Mouse (Mus musculus) CD8-positive naive resting alpha-beta T cell, adult 2 months (primary cell): ENCODE measurements around the gene Fbxl13.
"Not testable (repeated sequence)": the region's sequence is repeated elsewhere in the genome, so short reads cannot be mapped to it uniquely, and the experiment has no call there.

Source experiments
- DNase-seq, 2 experiments: peaks; one replicate each; pipeline ENCODE4 v3.0.0; 2022; ENCODE audit warnings: low read depth in 2 of 2, low spot score in 2 of 2

The Fbxl13 gene

DNA sequence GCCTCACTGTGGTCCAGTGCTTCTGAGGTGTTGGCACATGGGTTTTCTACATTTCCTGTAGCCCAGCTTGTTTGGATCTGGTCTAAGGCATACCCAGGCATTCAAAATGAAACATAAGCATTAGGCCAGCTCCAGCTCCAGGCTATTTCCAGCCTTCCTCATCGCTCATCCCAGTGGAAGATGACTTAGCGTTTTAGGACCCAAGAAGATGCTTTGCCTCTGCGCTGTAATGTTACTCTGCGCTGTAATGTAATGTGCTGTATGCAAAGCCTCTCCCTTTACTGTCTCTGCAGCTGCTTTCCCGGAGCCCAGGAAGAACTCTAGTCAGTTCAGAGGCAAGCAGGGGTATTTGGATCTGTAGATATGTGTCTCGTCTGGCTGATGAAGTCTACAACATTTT lies 12.6 kb upstream of the Fbxl13 start:
- DNase-seq, result no peak

DNA sequence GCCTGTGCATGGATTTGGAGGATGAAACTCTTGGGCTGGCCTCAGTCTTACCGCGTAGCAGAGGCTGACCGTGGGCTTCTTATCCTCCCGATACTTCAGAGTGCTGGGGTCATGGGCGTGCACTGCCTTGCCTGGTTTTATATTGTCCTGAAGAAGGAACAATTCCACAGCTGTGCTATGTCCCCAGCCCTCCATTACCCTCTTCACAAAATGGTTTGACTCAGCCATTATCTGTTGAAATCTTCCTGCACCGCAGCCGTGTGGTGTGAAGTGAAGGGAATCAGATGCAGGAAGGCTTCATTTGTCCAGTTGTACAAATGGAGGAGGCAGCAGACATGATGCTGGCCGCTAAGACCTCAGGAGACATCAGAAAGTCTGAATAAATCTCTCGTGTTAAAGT lies 11.5 kb upstream of the Fbxl13 start:
- no peak for DNase-seq

DNA sequence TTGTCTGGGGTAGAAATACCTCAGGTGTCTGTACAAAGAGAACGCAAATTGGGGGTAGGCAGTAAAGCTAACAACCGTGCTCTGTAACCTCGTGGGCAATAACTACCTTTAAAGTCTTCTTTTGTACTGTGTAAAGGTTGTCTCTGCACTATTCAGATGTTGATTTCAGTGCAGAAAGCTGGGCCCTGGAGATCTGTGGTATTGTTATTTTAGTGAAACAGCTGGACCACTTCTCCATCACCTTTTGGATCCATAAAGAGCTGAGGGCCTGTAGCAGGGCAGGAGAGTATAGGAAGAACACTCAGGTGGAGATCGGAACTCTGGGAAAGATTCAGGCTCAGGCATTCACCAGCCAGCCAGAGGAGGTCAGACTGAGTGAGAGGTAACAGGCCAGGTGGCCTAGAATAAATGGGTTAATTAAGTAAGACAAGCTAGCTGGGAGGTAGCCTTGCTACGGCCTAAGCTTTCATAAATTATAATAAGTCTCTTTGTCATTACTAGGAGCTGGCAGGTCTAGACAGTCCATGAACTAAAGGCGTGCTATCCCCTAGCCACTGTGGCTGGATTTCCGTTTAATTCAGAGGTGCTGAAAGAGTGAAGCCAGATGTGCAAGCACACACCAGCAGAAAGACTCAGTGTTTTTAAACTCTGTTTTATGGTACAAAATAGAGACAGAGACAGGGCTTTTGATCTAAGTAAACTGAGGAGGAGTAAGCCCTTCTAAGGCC lies 6.6 kb upstream of the Fbxl13 start:
- no peak for DNase-seq

DNA sequence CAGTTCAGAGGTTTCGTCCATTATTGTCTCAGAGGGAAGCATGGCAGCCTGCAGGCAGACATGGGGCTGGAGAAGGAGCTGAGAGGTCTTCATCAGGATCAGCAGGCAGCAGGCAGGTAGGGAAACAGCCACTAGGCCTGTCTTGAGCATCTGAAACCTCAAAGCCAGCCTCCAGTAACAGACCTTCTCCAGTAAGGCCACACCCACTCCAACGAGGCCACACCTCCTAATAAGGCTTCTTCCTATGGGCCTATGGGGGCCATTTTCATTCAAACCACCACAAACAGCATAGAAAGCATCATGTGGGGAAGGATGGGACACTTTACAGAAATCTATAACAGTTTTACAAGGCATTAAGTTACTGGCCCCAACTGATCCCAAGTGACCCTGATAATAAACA lies 5.3 kb upstream of the Fbxl13 start:
- DNase-seq, result no peak

DNA sequence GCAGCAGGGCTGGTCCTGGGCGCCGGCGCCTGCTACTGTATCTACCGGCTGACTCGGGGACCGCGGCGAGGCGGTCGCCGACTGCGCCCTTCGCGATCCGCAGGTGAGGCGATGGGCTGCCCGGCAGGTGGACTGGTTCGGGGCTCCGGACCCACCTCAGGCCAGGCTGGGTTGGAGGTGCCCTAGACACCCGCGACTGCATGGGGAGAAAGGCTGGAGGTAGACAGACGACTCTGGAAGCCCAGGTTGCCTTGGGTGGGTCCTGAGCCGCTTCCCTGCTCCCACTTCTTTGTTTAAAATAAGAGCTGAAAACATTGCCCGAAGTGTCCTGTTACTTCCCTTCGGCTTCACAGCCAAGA lies 678 bp upstream of the Fbxl13 start:
- DNase-seq, result no peak

- no peak for DNase-seq
Measured at GRCm38 (mm10) chr5:21644891-21645438, 469 bp downstream of the Fbxl13 start.

- no peak for DNase-seq
Measured at GRCm38 (mm10) chr5:21643606-21644005, 1.8 kb downstream of the Fbxl13 start.

DNA sequence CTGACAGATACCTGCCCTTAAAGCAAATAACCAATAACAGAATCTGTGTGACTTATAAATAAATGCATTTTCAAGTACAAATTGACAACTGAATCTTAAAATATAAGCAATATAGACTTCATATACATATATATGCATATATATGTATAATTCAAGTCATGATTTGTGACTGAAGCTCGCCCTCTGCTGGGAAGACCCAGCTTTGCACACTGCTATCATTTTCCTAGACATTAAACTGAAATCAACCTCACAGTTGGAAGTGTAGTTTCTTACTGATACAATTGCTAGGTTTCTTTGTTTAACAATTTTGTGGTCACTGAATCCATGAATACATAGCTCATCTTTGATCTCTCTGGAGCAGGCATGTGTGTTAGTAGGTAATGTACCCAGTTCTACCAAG lies 4.5 kb downstream of the Fbxl13 start:
- DNase-seq, result peak; percentile 34 to 53

- DNase-seq, result no peak
Measured at GRCm38 (mm10) chr5:21625916-21626315, 19.5 kb downstream of the Fbxl13 start.

DNA sequence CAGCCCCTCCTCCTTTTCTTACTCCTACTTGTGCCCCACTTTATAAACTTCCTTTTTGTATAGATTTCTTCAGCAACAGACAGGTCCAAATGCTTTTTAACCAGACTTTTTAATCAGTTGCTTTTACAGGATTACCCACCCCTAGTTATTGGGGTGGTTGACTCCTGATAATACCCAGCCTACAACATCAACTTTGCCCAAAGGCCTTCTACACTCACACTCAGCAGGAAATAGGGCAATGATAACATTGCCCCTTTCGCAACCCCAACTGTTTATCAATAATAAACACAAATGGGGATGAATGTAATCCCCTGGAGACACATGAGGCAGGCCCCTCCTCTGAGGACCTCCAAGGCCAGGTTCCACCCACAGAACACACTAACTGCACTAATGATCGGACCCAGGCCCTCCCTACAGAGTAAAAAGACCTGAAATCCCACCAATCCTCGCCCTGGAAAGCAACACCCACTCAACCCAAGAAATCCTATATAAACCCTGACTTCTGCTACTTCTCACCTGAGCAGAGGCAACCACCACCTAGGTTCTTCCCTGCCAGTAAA lies 28.9 kb downstream of the Fbxl13 start:
- DNase-seq, result no peak

DNA sequence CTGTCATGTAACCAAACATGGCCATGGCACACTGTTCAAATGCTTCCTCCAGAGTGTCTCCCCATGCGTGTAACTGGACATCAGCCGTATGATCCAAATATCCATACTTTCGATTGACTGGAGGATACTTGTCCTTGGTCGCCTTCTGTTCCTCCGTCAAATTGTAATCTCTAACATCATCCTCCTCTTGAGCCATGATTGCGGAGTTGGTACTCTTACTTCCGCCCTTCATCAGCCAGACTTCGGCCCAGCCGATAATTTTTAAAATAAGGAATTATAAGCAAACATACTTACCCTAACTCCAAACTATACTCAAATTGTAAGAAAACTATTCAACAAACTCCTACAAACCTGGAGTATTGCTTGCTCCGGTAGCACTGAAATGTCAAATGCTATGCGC lies 31.1 kb downstream of the Fbxl13 start:
- not testable (repeated sequence) for DNase-seq

DNA sequence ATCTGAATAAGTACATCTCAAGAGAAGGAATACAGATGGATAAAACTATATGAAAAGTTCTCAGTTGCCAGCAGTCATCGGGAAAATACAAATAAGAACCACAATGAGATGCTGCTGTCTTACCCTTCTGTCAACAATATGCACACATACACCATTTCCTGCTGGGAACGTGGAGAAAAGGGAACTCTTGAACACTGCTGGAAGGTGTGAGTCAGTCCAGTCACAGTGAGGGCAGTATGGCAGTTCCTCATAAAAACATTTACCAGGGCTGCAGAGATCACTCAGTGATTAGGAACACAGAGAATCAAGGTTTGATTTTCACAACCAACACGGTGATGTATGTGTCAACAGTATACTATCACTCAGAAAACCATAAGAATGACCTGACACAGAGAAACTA lies 34.4 kb downstream of the Fbxl13 start:
- DNase-seq, result no peak

DNA sequence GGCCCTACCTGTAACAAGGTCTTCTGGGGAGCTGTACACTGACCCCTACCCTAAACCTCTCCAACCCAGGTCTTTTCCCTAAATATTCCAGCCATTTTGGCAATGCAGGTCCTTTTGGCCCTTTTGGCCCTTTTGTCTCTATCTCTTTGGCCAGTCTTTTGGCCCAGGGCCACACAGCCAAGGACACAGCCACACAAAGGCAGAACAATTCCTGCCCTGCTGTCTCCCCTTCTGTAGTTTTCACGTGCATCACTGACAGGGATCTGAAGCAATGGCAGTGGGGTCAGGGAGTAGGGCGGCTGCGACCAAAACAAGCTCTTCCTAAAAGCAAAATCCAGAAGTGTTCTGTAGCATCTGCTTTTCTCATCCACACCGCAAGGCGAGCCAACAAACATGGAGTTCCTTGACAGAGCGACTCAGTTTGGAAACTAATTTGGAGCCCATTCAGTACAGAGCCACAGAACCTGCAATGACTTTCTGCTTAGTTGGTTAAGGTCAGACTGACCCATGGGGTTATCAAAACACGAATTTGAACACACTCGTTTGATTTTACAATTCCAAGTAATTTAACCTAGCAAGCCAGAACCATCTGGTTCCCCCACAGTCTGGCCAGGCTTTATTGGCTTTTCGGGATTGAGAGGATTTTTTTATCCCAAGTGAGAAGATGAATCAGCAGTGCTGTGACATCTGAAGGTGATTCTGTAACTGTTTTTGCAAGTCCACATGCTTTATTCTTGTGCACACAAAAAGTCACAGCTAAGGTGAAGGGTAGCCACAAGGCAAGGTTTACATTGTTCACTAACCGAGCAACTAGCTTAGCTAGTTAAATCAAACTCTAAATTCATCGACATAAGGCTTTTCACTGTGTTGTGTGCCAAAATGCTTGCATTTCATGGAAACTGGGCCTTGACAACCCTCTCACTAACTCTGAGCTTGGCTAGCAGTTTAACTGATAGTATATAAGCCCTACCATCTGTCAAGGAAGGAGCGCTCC lies 36.8 kb downstream of the Fbxl13 start:
- DNase-seq, result no peak

DNA sequence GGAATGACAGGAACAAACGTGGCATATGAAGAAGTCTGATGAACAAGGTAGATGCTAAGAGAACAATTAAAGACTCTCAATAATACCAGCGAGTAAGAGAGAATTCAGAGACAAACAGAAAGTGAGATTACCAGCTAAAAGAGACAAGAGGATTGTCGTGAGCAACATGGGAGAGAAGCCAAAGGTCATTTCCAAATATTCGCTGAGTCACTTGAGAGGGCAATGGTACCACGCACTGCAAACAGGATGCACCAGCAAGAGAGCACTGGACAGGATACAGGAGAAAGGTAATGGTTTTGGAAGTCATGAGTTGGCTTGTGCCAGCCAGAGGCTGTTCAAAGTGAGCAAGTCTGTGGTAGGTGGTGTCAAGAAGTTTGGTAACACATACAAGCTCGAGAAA lies 39.5 kb downstream of the Fbxl13 start:
- no peak for DNase-seq

GRCm38 (mm10) chr5:21599961-21600360 lies 45.5 kb downstream of the Fbxl13 start:
- no peak for DNase-seq

GRCm38 (mm10) chr5:21599536-21599935 lies 45.9 kb downstream of the Fbxl13 start:
- not testable (repeated sequence) for DNase-seq

- DNase-seq, result no peak
Measured at GRCm38 (mm10) chr5:21593201-21593709, 52.2 kb downstream of the Fbxl13 start.

DNA sequence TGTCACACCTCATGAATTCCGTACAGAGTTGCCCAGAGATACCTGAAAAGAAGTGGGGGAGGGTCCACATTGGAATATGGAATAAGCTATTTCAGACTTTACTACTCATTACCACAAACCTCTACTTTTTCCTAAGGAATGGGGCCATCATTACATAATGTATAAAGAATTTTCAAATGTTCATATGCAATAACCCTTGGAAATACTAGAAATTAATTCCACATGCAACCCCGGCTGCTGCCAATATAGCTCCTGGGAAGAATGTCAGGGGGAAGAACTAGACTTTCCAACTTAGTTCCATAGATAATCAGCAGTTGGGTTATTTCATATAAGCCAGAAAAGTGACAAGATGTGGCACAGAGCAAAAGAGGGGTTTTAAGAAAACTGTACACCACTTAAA lies 53.3 kb downstream of the Fbxl13 start:
- no peak for DNase-seq

DNA sequence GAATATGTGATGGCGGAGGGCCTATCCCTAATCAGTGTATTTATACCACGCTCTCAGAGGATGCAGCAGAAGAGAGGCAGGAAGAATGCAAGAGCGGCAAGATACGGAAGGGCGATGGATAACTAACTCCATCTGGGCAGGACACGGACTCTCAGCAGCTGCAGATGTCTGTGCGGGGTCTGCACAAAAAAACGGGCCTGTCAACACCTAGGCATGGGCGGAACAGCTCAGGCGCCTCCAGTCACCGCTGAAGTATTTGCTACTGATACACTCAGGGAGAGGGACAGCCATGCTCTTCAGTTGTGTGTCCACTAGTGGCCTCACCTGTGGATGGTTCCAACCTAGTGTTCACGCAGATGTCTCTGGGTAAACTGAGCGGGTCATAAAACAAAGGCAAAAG lies 57.2 kb downstream of the Fbxl13 start:
- DNase-seq, result no peak

- DNase-seq, result no peak
Measured at GRCm38 (mm10) chr5:21587683-21588082, 57.8 kb downstream of the Fbxl13 start.

- peak in 1 of 2 experiments; percentile 2 for DNase-seq
Measured at GRCm38 (mm10) chr5:21586763-21587162, 58.7 kb downstream of the Fbxl13 start.
